Mouse (Mus musculus) intestine, embryonic 14.5 days (tissue): ENCODE data around the gene 1810013L24Rik. TPM values are rescaled to one million over a fixed set of nuclear protein-coding genes. Genes with fewer than 3 reads are reported as not detected.

Source experiments
- ATAC-seq: fragments of 200-750 bp; cut with Nextera tagmentation; replicated peaks from 2 replicates; pipeline ENCODE4 v1.8.0; 2017; ENCODE audit warnings: low read depth, moderate number of reproducible peaks, moderate TSS enrichment, moderate library complexity; ENCODE audit not compliant: low FRiP score, low TSS enrichment
- DNase-seq: peaks from one replicate; pipeline ENCODE4 v3.0.0-alpha.2; 2018; ENCODE audit warnings: low spot score
- H3K27ac ChIP-seq: fragments of 300-500 bp; sonication (generic); 2 replicates; pipeline ENCODE4 v1.5.1; 2014; ENCODE audit warnings: low read depth, mild to moderate bottlenecking, control low read depth
- H3K27me3 ChIP-seq: fragments of 300-500 bp; sonication (generic); replicated peaks from 2 replicates; pipeline ENCODE4 v1.6.1; 2014; ENCODE audit warnings: low read length, control low read depth; ENCODE audit not compliant: control insufficient read depth, insufficient read depth
- H3K36me3 ChIP-seq: fragments of 300-500 bp; sonication (generic); 2 replicates; pipeline ENCODE4 v1.6.1; 2014; ENCODE audit warnings: low read length, control low read depth; ENCODE audit not compliant: control insufficient read depth, insufficient read depth
- H3K4me1 ChIP-seq: fragments of 300-500 bp; sonication (generic); replicated peaks from 2 replicates; pipeline ENCODE4 v1.6.1; 2014; ENCODE audit warnings: low read length, control low read depth, mixed read lengths; ENCODE audit not compliant: control insufficient read depth, insufficient read depth
- H3K4me2 ChIP-seq: fragments of 300-500 bp; sonication (generic); 2 replicates; pipeline ENCODE4 v1.6.1; 2014; ENCODE audit warnings: low read length
- H3K4me3 ChIP-seq: fragments of 300-500 bp; sonication (generic); 2 replicates; pipeline ENCODE4 v1.5.1; 2014; ENCODE audit warnings: low read depth, low read length, control low read depth, mixed read lengths
- H3K9ac ChIP-seq: fragments of 300-500 bp; sonication (generic); 2 replicates; pipeline ENCODE4 v1.6.1; 2014; ENCODE audit warnings: mild to moderate bottlenecking, low read length
- H3K9me3 ChIP-seq: fragments of 300-500 bp; sonication (generic); 2 replicates; pipeline ENCODE4 v1.6.1; 2016; ENCODE audit warnings: low read length, control low read depth; ENCODE audit not compliant: control insufficient read depth
- WGBS: fragments of 180-500 bp; shearing (Covaris S2); extraction: QIAGEN DNeasy Blood & Tissue Kit; methylation state at CpG from one replicate; pipeline ENCODE4 v1.1.7; 2014; 5-methylcytosine and 5-hydroxymethylcytosine counted together
- polyA plus RNA-seq: library from polyadenylated mRNA; unstranded; fragments of >200 nt; fragmentation: Nextera tagmentation; extraction: Ambion mirVana; gene quantifications from 2 replicates; pipeline ENCODE4 v1.2.1, GENCODE M21; 2014

Gene 1810013L24Rik
- 14.0 and 14.3 TPM in 2 replicates for polyA plus RNA-seq

- peak within 1 kb of the TSS; percentile 86 for H3K4me3 ChIP-seq
- ATAC-seq: peak; percentile 95
- WGBS: under 1% methylated on average over 68 of the region's 80 CpGs
These were observed at the start of gene 1810013L24Rik for GRCm38 (mm10) chr16:8829564-8830359. Gene 1810013L24Rik (plus strand): TSS chr16:8830100.

GRCm38 (mm10) chr16:8780187-8780586 lies 49.7 kb upstream of the 1810013L24Rik start:
- no peak overlapping the region for H3K27ac ChIP-seq
- H3K9ac ChIP-seq: no peak overlapping the region
- H3K4me3 ChIP-seq: no peak overlapping the region
- H3K36me3 ChIP-seq: no peaks in the 10 kb centered on the region
- no peaks in the 10 kb centered on the region for H3K9me3 ChIP-seq
- H3K4me2 ChIP-seq: no peak overlapping the region
- DNase-seq: no peak
- no peaks in the 10 kb centered on the region for H3K4me1 ChIP-seq
- no peaks in the 10 kb centered on the region for H3K27me3 ChIP-seq
- ATAC-seq: no peak
- 74% methylated on average over 3 of the region's 3 CpGs for WGBS

More at GRCm38 (mm10) chr16:8829564-8830359, at the start of gene 1810013L24Rik:
- H3K4me2 ChIP-seq: peak within 1 kb of the TSS; percentile 85
- H3K9ac ChIP-seq: peak within 1 kb of the TSS; percentile 94
- DNase-seq: peak; percentile 93
- peaks cover 22% of the 10 kb centered on the region for H3K4me1 ChIP-seq
- peak within 1 kb of the TSS; percentile 92 for H3K27ac ChIP-seq
- H3K36me3 ChIP-seq: peaks cover 32% of the 10 kb centered on the region
- H3K9me3 ChIP-seq: no peaks in the 10 kb centered on the region
- no peaks in the 10 kb centered on the region for H3K27me3 ChIP-seq

- WGBS: 68% methylated on average over 6 of the region's 6 CpGs
- DNase-seq: no peak
- Histone ChIP-seq H3K9ac (no peak overlapping the region), H3K4me3 (no peak overlapping the region), H3K27ac (no peak overlapping the region), H3K9me3 (no peaks in the 10 kb centered on the region), H3K4me2 (no peak overlapping the region), H3K36me3 (no peaks in the 10 kb centered on the region), H3K27me3 (no peaks in the 10 kb centered on the region), H3K4me1 (no peaks in the 10 kb centered on the region)
- ATAC-seq: no peak
These were observed 48.7 kb upstream of the 1810013L24Rik start for GRCm38 (mm10) chr16:8781191-8781590.

- no peaks in the 10 kb centered on the region for H3K36me3 ChIP-seq
- no peak overlapping the region for H3K4me3 ChIP-seq
- H3K27me3 ChIP-seq: no peaks in the 10 kb centered on the region
- H3K9me3 ChIP-seq: no peaks in the 10 kb centered on the region
- DNase-seq (no peak), ATAC-seq (no peak)
- no peak overlapping the region for H3K27ac ChIP-seq
- H3K4me2 ChIP-seq: no peak overlapping the region
- H3K9ac ChIP-seq: no peak overlapping the region
- H3K4me1 ChIP-seq: no peaks in the 10 kb centered on the region
- WGBS: 87% methylated on average over 2 of the region's 2 CpGs
These were observed 48.2 kb upstream of the 1810013L24Rik start for GRCm38 (mm10) chr16:8781660-8782059.

- 84% methylated on average over 16 of the region's 16 CpGs for WGBS
- DNase-seq (no peak), ATAC-seq (no peak)
These were observed 46.5 kb upstream of the 1810013L24Rik start for GRCm38 (mm10) chr16:8783198-8783913.

GRCm38 (mm10) chr16:8784753-8785152 lies 45.1 kb upstream of the 1810013L24Rik start:
- Histone ChIP-seq H3K27ac (no peak overlapping the region), H3K36me3 (no peaks in the 10 kb centered on the region), H3K4me3 (no peak overlapping the region), H3K4me1 (no peaks in the 10 kb centered on the region), H3K27me3 (no peaks in the 10 kb centered on the region), H3K9me3 (no peaks in the 10 kb centered on the region), H3K4me2 (no peak overlapping the region), H3K9ac (no peak overlapping the region)
- ATAC-seq (no peak), DNase-seq (no peak)
- 59% methylated on average over 3 of the region's 3 CpGs for WGBS

More at GRCm38 (mm10) chr16:8783198-8783913, 46.5 kb upstream of the 1810013L24Rik start:
- Histone ChIP-seq H3K4me2 (no peak overlapping the region), H3K4me1 (no peaks in the 10 kb centered on the region), H3K36me3 (no peaks in the 10 kb centered on the region), H3K9ac (no peak overlapping the region), H3K27me3 (no peaks in the 10 kb centered on the region), H3K4me3 (no peak overlapping the region), H3K9me3 (no peaks in the 10 kb centered on the region), H3K27ac (no peak overlapping the region)

- H3K27ac ChIP-seq: no peak overlapping the region
- H3K4me3 ChIP-seq: no peak overlapping the region
These were observed 39.0 kb upstream of the 1810013L24Rik start for GRCm38 (mm10) chr16:8790886-8791285.

GRCm38 (mm10) chr16:8791949-8792557 lies 37.8 kb upstream of the 1810013L24Rik start, which contains the start of gene Usp7:
Gene Usp7 (minus strand): TSS chr16:8792308.
- WGBS: 94% methylated on average over 20 of the region's 20 CpGs
- no peaks in the 10 kb centered on the region for H3K4me1 ChIP-seq
- no peak for DNase-seq

More at GRCm38 (mm10) chr16:8790886-8791285, 39.0 kb upstream of the 1810013L24Rik start:
- no peak for DNase-seq
- Histone ChIP-seq H3K9ac (no peak overlapping the region), H3K27me3 (no peaks in the 10 kb centered on the region), H3K4me2 (no peak overlapping the region), H3K9me3 (no peaks in the 10 kb centered on the region), H3K4me1 (no peaks in the 10 kb centered on the region), H3K36me3 (no peaks in the 10 kb centered on the region)
- 78% methylated on average over 4 of the region's 4 CpGs for WGBS
- no peak for ATAC-seq

More at GRCm38 (mm10) chr16:8791949-8792557, 37.8 kb upstream of the 1810013L24Rik start, which contains the start of gene Usp7:
- Histone ChIP-seq H3K36me3 (no peaks in the 10 kb centered on the region), H3K9ac (no peak within 1 kb of the TSS), H3K27ac (no peak within 1 kb of the TSS), H3K9me3 (no peaks in the 10 kb centered on the region), H3K27me3 (no peaks in the 10 kb centered on the region), H3K4me2 (no peak within 1 kb of the TSS), H3K4me3 (no peak within 1 kb of the TSS)
- ATAC-seq: no peak
